Mouse (Mus musculus): Measurements from ENCODE around the gene Zfp46.
A peak's percentile ranks its signal among the peaks of the same experiment; 100 is the strongest.

Gene Zfp46

GRCm38 (mm10) chr4:136284455-136284854 lies at the start of gene Zfp46:
Gene Zfp46 (plus strand): TSS chr4:136284683.
- DNase-seq (ENCODE audit: low spot score in 2 of 2) = peak; percentile 70 to 82

DNA sequence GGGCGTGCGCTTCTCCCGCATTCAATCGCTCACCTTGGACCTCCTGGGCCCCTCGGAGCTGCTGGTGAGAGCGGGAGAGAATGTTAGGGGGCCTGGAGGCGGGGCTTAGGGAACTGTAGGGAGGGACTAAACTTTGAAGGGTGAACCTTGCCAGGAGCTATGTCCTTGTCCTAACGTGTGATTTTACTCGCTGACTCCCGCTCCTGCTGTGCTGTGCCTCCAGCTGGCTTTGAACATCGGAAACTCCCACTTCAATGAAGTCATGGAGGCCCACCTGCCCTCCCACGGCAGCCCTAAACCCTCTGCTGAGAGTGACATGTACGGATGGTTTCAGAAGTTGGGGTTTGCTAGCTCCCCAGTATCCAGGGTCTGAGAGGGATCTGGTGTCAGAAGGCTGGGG lies 45.8 kb upstream of the Zfp46 start:
- no peak for DNase-seq (ENCODE audit: low spot score in 2 of 2)

- DNase-seq (ENCODE audit: low spot score in 2 of 2) = no peak
Measured at GRCm38 (mm10) chr4:136239111-136239510, 45.4 kb upstream of the Zfp46 start.

GRCm38 (mm10) chr4:136239622-136240021 lies 44.9 kb upstream of the Zfp46 start:
- DNase-seq (ENCODE audit: low spot score in 2 of 2) = peak; percentile 70 to 87

DNA sequence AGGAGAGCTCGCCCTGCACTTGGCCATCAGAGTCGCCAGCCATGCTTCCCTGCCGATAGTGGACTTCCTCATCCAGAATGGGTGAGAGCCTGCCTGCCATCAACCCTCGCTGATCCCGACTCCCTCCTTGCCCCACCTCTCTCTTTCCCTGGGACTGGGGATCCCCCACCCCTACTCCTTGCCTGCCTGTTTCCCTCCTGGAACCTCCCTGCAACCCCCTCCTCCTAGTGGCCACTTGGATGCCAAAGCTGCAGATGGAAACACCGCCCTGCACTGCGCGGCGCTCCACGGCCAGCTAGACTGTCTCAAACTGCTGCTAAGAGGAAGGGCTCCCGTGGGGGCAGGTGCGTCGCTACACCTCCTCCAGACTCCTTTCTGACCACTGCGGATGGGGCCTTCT lies 44.4 kb upstream of the Zfp46 start:
- no peak for DNase-seq (ENCODE audit: low spot score in 2 of 2)

GRCm38 (mm10) chr4:136240955-136241354 lies 43.5 kb upstream of the Zfp46 start:
- DNase-seq (ENCODE audit: low spot score in 2 of 2) = no peak

- DNase-seq (ENCODE audit: low spot score in 2 of 2) = no peak
Measured at GRCm38 (mm10) chr4:136242065-136242703, 42.3 kb upstream of the Zfp46 start.

DNA sequence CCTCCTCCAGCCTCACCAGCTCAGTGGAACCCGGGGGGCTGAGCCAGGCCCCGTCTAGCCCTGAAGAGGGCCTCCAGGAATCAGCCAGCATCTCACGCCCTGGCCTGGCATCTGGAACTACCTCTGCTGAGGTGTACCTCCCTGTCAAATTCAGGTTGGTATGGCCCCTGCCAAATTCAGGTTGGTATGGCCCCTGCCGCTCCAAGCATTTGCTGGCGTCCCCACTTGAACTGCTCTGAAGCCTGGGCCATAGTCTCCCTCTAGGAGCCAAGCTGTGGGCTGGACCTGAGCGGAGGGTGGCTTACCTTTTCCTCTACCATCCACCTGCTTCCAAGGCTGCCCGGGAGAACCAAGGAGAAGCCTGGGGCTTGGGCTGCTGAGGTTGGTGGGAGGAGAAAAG lies 41.8 kb upstream of the Zfp46 start:
- no peak for DNase-seq (ENCODE audit: low spot score in 2 of 2)

- no peak for DNase-seq (ENCODE audit: low spot score in 2 of 2)
Measured at GRCm38 (mm10) chr4:136244208-136244607, 40.3 kb upstream of the Zfp46 start.

DNA sequence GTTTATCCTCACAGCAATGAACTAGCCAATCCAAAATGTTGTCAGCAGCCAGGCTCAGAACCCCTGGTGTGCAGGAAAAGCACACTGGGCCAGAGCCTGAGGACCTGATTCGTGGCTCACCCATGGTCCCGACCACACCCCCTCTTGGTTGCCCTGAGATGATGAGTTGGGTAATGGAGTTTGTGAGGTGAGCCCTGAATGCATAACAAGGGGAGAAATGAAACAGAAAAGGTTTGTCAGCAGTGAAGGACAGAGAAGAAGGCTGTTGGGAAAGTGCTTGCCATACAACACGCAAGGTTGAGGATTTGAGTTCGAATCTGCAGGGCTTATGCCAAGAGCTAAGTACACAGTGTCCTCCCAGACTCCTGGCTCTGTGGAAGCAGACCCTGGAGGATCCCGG lies 38.8 kb upstream of the Zfp46 start:
- DNase-seq (ENCODE audit: low spot score in 2 of 2) = no peak

GRCm38 (mm10) chr4:136246568-136246969 lies 37.9 kb upstream of the Zfp46 start:
- DNase-seq (ENCODE audit: low spot score in 2 of 2) = no peak

GRCm38 (mm10) chr4:136247386-136247728 lies 37.1 kb upstream of the Zfp46 start:
- DNase-seq (ENCODE audit: low spot score in 2 of 2) = no peak

- peak in 1 of 2 experiments; percentile 60 for DNase-seq (ENCODE audit: low spot score in 2 of 2)
Measured at GRCm38 (mm10) chr4:136247729-136248463, 36.6 kb upstream of the Zfp46 start, which contains the start of gene Tcea3. Gene Tcea3 (plus strand): TSS chr4:136247729.

GRCm38 (mm10) chr4:136248464-136249331 lies 35.8 kb upstream of the Zfp46 start:
- DNase-seq (ENCODE audit: low spot score in 2 of 2) = no peak

- no peak for DNase-seq (ENCODE audit: low spot score in 2 of 2)
Measured at GRCm38 (mm10) chr4:136249332-136249647, 35.2 kb upstream of the Zfp46 start.

- DNase-seq (ENCODE audit: low spot score in 2 of 2) = peak; percentile 62 to 71
Measured at GRCm38 (mm10) chr4:136249780-136250179, 34.7 kb upstream of the Zfp46 start.

- DNase-seq (ENCODE audit: low spot score in 2 of 2) = no peak
Measured at GRCm38 (mm10) chr4:136255919-136256318, 28.6 kb upstream of the Zfp46 start.

DNA sequence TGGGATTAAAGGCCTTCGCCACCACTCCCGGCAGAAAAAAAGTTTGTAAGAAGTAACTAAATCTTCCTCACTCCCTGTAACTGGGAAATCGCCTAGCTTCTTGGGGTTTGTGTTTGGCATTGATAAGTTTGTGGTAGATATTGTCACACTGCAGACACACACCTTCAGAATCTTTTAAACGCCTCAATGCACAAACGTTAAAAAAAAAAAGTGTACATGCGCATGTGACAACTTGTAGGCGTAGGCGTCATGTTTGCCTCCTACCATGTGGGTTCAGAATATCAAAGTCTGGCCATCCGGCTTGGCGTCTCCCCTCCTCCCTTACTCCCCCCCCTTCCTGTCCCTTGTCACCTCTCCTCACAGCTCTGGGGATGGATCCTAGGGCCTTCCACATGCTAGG lies 27.8 kb upstream of the Zfp46 start:
- no peak for DNase-seq (ENCODE audit: low spot score in 2 of 2)

DNA sequence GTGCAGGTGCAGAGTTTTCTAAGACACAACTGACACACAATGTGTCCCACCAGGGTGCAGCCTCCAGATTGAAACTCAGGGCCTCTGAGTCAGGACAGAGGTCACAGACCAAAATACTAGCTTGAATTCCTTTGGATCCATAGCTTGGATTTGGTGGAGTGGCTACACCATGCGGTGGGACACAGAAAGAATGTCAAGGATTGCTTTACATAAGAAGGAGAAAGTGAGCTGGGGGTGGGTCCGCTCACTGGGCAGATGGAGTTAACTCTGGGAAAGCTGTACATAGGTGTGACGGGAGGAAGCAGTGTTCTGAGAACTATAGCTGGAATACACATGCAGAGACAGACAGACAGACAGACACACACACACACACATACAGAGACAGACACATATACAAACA lies 24.6 kb upstream of the Zfp46 start:
- no peak for DNase-seq (ENCODE audit: low spot score in 2 of 2)

- DNase-seq (ENCODE audit: low spot score in 2 of 2) = peak; percentile 68 to 89
Measured at GRCm38 (mm10) chr4:136260491-136261180, 23.8 kb upstream of the Zfp46 start.

GRCm38 (mm10) chr4:136261912-136262311 lies 22.6 kb upstream of the Zfp46 start:
- DNase-seq (ENCODE audit: low spot score in 2 of 2) = no peak

GRCm38 (mm10) chr4:136263555-136263954 lies 20.9 kb upstream of the Zfp46 start:
- no peak for DNase-seq (ENCODE audit: low spot score in 2 of 2)
